Mouse (Mus musculus) ES-Bruce4 (cell line): Measurements from ENCODE around the gene Kcnip2. TPM values are rescaled to one million over a fixed set of nuclear protein-coding genes. Genes with fewer than 3 reads are reported as not detected.

ENCODE experiments used
- H3K27ac ChIP-seq: 2 replicates; pipeline ENCODE4 v1.5.1; 2012; ENCODE audit warnings: low read length, inconsistent platforms; ENCODE audit not compliant: insufficient read depth
- H3K27me3 ChIP-seq: 2 replicates; pipeline ENCODE4 v1.6.1; 2012; ENCODE audit warnings: mild to moderate bottlenecking, low read length, inconsistent platforms; ENCODE audit not compliant: control insufficient read depth, poor library complexity, insufficient read depth, severe bottlenecking
- H3K36me3 ChIP-seq: 2 replicates; pipeline ENCODE4 v1.6.1; 2012; ENCODE audit warnings: inconsistent platforms, mild to moderate bottlenecking, low read length, moderate library complexity; ENCODE audit not compliant: control insufficient read depth, poor library complexity, insufficient read depth, severe bottlenecking
- H3K4me1 ChIP-seq: one replicate; pipeline ENCODE4 v1.8.1; 2011; ENCODE audit warnings: low read length; ENCODE audit not compliant: control insufficient read depth, insufficient read depth
- H3K4me3 ChIP-seq: 2 replicates; pipeline ENCODE4 v1.5.1; 2011; ENCODE audit warnings: low read depth, mild to moderate bottlenecking, low read length
- H3K9ac ChIP-seq: 2 replicates; pipeline ENCODE4 v1.6.1; 2012; ENCODE audit warnings: low read depth, mild to moderate bottlenecking, inconsistent platforms; ENCODE audit not compliant: poor library complexity, severe bottlenecking
- H3K9me3 ChIP-seq: replicated peaks from 2 replicates; pipeline ENCODE4 v1.6.1; 2012; ENCODE audit warnings: mild to moderate bottlenecking, low read length, inconsistent platforms; ENCODE audit not compliant: control insufficient read depth, poor library complexity, insufficient read depth, severe bottlenecking
- CTCF ChIP-seq: IDR thresholded peaks from one replicate; pipeline ENCODE4 v1.8.1; 2011; ENCODE audit warnings: low read depth, low read length
- EP300 ChIP-seq: IDR thresholded peaks from 2 replicates; pipeline ENCODE4 v1.6.1; 2011; ENCODE audit warnings: low read depth, low read length; ENCODE audit not compliant: insufficient read depth
- POLR2A ChIP-seq: IDR thresholded peaks from one replicate; pipeline ENCODE4 v1.8.1; 2011; ENCODE audit warnings: low read length; ENCODE audit not compliant: insufficient read depth
- polyA plus RNA-seq: library from polyadenylated mRNA; stranded (reverse); fragments of >200 nt; gene quantifications from 2 replicates; pipeline ENCODE4 v1.2.4, GENCODE M21; 2011; ENCODE audit warnings: low read depth; ENCODE audit not compliant: missing spikeins, insufficient read depth, insufficient read length

The Kcnip2 gene
- 3.1 and 4.2 TPM in 2 replicates for polyA plus RNA-seq

DNA sequence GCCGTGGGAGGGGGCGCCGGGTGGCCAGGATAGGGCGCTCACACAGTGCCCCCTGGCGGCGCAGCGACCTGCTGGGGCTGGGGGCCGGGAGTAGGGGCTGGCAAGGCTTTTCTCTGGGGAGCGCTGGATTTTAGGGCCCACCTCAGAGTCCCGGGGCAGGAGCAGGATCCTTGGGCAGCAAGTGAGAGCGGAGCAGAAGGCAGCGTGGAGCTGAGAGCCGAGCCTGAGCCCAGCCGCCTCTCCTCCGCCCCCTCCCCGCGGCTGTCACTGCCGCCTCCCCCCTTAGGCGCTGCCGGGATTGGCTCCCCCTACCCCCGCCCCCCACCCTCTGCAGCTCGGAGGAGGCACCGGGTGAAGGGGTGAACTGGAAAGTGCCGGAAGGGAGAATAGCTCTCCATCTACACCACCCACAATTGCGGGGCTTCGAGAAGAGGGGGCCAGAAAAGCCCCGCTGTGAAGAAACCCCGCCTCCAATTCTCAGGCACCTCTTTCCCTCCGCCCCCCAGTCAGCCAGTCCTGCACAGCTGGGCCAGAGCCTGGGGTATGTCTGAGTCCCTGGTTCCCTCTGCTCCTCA lies at the start of gene Kcnip2:
Gene Kcnip2, minus strand, starts transcription at position 231 of the 575 bp plus-strand sequence.
- Histone ChIP-seq H3K4me1 (peaks cover 9% of the 10 kb centered on the region), H3K9ac (peak within 1 kb of the TSS; percentile 27), H3K36me3 (no peaks in the 10 kb centered on the region), H3K9me3 (no peaks in the 10 kb centered on the region), H3K27ac (no peak within 1 kb of the TSS), H3K4me3 (peak within 1 kb of the TSS; percentile 55), H3K27me3 (no peaks in the 10 kb centered on the region)
- TF ChIP-seq EP300 (no peak), CTCF (peak; percentile 28), POLR2A (no peak)

DNA sequence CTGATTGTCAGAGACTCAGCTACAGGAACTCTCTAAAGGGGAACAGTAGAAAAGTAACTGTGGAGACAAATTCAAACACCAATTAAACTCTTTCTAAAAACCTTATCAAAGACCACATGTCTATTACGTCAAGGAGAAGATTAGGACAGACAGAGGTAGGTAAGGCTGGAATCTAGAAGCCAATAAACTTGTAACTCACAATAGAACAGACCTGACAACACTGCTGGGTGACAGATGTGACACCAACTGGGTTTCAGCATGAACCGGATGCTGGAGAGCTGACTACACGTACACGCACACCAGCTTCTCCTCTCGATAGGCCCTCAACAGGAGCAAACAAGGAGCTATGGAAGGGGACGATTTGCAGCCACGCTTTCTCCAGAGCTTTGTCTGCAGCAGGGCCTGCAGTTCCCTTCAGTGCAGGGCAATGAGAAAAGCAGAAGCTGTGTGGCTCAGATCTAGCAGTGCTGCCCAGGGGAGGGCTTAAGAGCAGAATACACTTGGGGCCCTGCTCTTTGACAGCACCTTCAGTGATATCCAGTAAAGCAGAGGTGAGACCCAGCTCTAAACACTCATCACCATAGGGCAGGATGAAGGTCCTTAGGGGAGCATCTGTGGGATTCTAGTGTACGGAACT lies 39.5 kb upstream of the Kcnip2 start:
- H3K4me1 ChIP-seq = peaks cover 3% of the 10 kb centered on the region
- TF ChIP-seq EP300 (no peak), CTCF (no peak), POLR2A (no peak)
- H3K9ac ChIP-seq = no peak overlapping the region
- H3K27ac ChIP-seq = no peak overlapping the region
- no peak overlapping the region for H3K4me3 ChIP-seq
- no peaks in the 10 kb centered on the region for H3K27me3 ChIP-seq
- no peaks in the 10 kb centered on the region for H3K9me3 ChIP-seq
- H3K36me3 ChIP-seq = no peaks in the 10 kb centered on the region

DNA sequence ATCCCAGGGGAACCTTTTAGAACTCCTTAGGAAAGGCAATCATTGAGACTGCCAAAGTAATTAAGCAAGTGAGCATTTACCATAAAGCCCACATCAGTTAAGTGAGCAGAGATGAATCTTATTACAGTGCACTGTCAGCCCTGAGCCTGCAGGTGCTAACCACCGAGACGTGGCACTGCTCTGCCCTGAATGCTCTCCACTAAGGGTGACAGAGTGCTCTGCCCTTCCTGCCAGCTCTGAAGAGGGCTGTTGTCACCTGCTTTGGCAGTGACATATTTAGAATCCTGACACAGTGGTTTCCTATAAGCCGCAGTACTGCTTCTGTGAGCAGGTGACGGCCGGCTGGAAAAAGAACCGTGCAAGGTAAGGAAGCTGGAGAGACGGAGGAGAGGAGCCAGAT lies 38.7 kb upstream of the Kcnip2 start:
- H3K4me3 ChIP-seq = no peak overlapping the region
- no peak overlapping the region for H3K27ac ChIP-seq
- H3K36me3 ChIP-seq = no peaks in the 10 kb centered on the region
- TF ChIP-seq EP300 = no peak
- TF ChIP-seq CTCF = no peak
- TF ChIP-seq POLR2A = no peak
- no peaks in the 10 kb centered on the region for H3K4me1 ChIP-seq
- H3K9ac ChIP-seq = no peak overlapping the region
- H3K27me3 ChIP-seq = no peaks in the 10 kb centered on the region
- no peaks in the 10 kb centered on the region for H3K9me3 ChIP-seq

DNA sequence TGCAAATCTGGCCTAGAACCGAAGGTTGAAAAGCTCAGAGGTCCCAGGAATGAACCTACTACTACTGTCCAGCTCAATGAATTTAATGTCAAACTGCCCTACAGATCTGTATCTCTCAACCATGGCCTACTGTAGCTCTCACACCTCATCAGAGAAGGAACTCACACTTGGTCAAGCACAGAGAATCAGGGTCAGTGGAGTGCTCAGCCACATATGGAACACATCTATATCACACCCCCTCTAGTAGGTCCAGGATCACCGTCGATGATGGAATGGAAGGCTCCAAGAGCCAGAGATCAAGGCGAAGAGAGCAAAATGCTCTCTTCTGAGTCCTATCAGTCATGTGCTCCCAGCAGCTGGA lies 31.9 kb upstream of the Kcnip2 start:
- Histone ChIP-seq H3K4me1 (no peaks in the 10 kb centered on the region), H3K9me3 (no peaks in the 10 kb centered on the region), H3K27me3 (no peaks in the 10 kb centered on the region), H3K27ac (no peak overlapping the region), H3K9ac (no peak overlapping the region), H3K36me3 (no peaks in the 10 kb centered on the region), H3K4me3 (no peak overlapping the region)
- TF ChIP-seq POLR2A = no peak
- no peak for TF ChIP-seq EP300
- TF ChIP-seq CTCF = no peak

DNA sequence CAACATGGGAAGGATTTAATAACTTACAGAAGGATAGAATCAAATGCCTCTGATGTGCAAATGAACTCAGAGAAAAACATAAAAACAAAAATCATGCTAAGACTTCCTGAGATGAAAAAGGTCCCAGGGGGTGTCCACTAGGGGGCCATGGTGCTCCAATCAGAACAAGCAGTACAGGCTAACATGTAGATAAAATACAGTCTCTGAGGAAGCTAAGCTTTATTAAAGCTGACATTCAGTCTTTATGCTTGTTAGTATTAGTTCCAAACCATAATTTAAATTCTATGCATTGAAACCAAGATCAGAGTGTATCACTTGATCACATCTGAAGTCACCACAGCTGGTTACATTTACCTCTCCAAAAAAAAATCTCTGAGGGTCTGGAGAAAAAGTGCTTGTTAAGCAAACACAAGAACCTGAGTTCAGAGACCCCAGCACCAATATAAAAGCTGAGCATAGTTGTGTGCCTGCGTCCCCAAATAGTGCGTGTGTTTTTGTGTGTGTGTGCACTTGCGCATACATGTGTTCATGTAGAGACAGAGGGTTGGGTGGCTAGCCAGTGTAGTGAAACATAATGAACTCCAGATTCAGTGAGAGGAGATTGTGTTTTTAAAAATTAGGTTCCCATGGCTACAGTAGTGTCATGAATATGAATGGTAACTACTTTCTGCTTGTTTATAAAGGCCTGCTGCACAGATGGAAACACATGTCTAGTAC lies 31.3 kb upstream of the Kcnip2 start:
- Histone ChIP-seq H3K36me3 (no peaks in the 10 kb centered on the region), H3K4me1 (no peaks in the 10 kb centered on the region), H3K27ac (no peak overlapping the region), H3K27me3 (no peaks in the 10 kb centered on the region), H3K4me3 (no peak overlapping the region), H3K9me3 (no peaks in the 10 kb centered on the region), H3K9ac (no peak overlapping the region)
- TF ChIP-seq POLR2A (no peak), CTCF (no peak), EP300 (no peak)

DNA sequence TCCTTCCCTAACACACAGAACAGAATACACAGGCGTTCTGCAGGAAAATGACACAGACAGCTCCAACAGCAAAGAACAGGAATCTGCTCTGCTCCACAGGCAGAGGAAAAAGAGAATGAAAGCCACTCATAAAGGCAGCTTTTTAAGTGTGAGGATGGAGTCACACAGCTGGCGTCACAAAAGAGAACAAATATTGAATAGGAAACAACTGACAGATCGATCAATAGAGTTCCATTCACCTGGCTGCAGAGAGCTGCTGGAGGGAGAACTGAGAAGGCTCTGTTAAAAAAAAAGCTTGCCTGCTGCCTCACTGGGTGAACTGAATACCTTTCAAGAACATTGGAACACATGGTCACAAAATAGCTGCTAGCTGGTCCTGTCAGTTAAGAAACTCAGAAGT lies 28.3 kb upstream of the Kcnip2 start:
- H3K36me3 ChIP-seq = no peaks in the 10 kb centered on the region
- no peak overlapping the region for H3K9ac ChIP-seq
- no peak overlapping the region for H3K4me3 ChIP-seq
- no peaks in the 10 kb centered on the region for H3K27me3 ChIP-seq
- TF ChIP-seq EP300 (no peak), CTCF (no peak), POLR2A (no peak)
- H3K9me3 ChIP-seq = no peaks in the 10 kb centered on the region
- no peaks in the 10 kb centered on the region for H3K4me1 ChIP-seq
- H3K27ac ChIP-seq = no peak overlapping the region
